8 mouse cellular contexts compared by ENCODE assay signal in genomic region chr15:89498961-89499688, GRCm38 (mm10). TPM values are rescaled to one million over a fixed set of nuclear protein-coding genes. Genes with fewer than 3 reads are reported as not detected.
DNase-seq lines count a peak whose midpoint lies in the region; ATAC-seq and TF ChIP-seq lines count a peak whose summit lies in the region.

TSS of gene Shank3 (plus strand) at chr15:89499623.

- TF ChIP-seq EP300 in heart, postnatal 0 days (IDR thresholded peaks at IDR 0.05; ENCODE audit: low read depth) = no peak

- H3K4me2 ChIP-seq in embryonic facial prominence, embryonic 11.5 days (ENCODE audit: low read depth, low read length) = peak within 1 kb of the TSS; percentile 92
- peak within 1 kb of the TSS; percentile 81 for H3K4me2 ChIP-seq in heart, postnatal 0 days (ENCODE audit: low read depth, low read length)
- peak within 1 kb of the TSS; percentile 73 for H3K4me2 ChIP-seq in limb, embryonic 11.5 days (ENCODE audit: low read depth, severe bottlenecking)
- peak within 1 kb of the TSS; percentile 65 for H3K4me2 ChIP-seq in neural tube, embryonic 11.5 days (ENCODE audit: low read depth)

- peak within 1 kb of the TSS; percentile 84 for H3K9ac ChIP-seq in embryonic facial prominence, embryonic 11.5 days (replicated peaks; ENCODE audit: low read length)
- peak within 1 kb of the TSS; percentile 54 for H3K9ac ChIP-seq in heart, postnatal 0 days (replicated peaks; ENCODE audit: low read depth, low read length)
- peak within 1 kb of the TSS; percentile 85 for H3K9ac ChIP-seq in limb, embryonic 11.5 days (ENCODE audit: low read length)
- H3K9ac ChIP-seq in neural tube, embryonic 11.5 days (ENCODE audit: low read length) = peak within 1 kb of the TSS; percentile 86

- DNase-seq in embryonic facial prominence, embryonic 11.5 days (ENCODE audit: low spot score) = peak; percentile 43
- DNase-seq in heart, postnatal 0 days (ENCODE audit: low spot score) = no peak
- peak; percentile 61 for DNase-seq in limb, embryonic 11.5 days (ENCODE audit: low spot score)
- DNase-seq in neural tube, embryonic 11.5 days (ENCODE audit: low spot score) = peak; percentile 54
- no peak for DNase-seq in spleen, postnatal 36 days (ENCODE audit: low spot score in 2 of 2)

- H3K9me3 ChIP-seq in erythroblast, embryonic 14.5 days (ENCODE audit: control insufficient read depth, low read length) = no peaks in the 10 kb centered on the region
- H3K9me3 ChIP-seq in E14TG2a.4 (ENCODE audit: low read length) = no peaks in the 10 kb centered on the region
- no peaks in the 10 kb centered on the region for H3K9me3 ChIP-seq in embryonic facial prominence, embryonic 11.5 days (replicated peaks; ENCODE audit: control insufficient read depth, low read length)
- H3K9me3 ChIP-seq in heart, postnatal 0 days (replicated peaks; ENCODE audit: control insufficient read depth, low read length) = no peaks in the 10 kb centered on the region
- no peaks in the 10 kb centered on the region for H3K9me3 ChIP-seq in limb, embryonic 11.5 days (ENCODE audit: control insufficient read depth, low read length)
- no peaks in the 10 kb centered on the region for H3K9me3 ChIP-seq in neural tube, embryonic 11.5 days (ENCODE audit: control insufficient read depth, low read length)

- H3K27me3 ChIP-seq in erythroblast, embryonic 14.5 days (ENCODE audit: control insufficient read depth) = peaks cover 44% of the 10 kb centered on the region
- H3K27me3 ChIP-seq in E14TG2a.4 (ENCODE audit: insufficient read depth, low read length) = peaks cover 55% of the 10 kb centered on the region
- peaks cover 19% of the 10 kb centered on the region for H3K27me3 ChIP-seq in embryonic facial prominence, embryonic 11.5 days (ENCODE audit: control insufficient read depth, insufficient read depth, low read length)
- peaks cover 52% of the 10 kb centered on the region for H3K27me3 ChIP-seq in heart, postnatal 0 days (ENCODE audit: control insufficient read depth, insufficient read depth, low read length)
- peaks cover 18% of the 10 kb centered on the region for H3K27me3 ChIP-seq in limb, embryonic 11.5 days (ENCODE audit: control insufficient read depth, insufficient read depth, low read length)
- peaks cover 16% of the 10 kb centered on the region for H3K27me3 ChIP-seq in neural tube, embryonic 11.5 days (ENCODE audit: control insufficient read depth, insufficient read depth, low read length)

- no peaks in the 10 kb centered on the region for H3K36me3 ChIP-seq in erythroblast, embryonic 14.5 days (ENCODE audit: control insufficient read depth)
- peaks cover 12% of the 10 kb centered on the region for H3K36me3 ChIP-seq in E14TG2a.4 (ENCODE audit: insufficient read depth, low read length)
- H3K36me3 ChIP-seq in embryonic facial prominence, embryonic 11.5 days (replicated peaks; ENCODE audit: control insufficient read depth, insufficient read depth, low read depth, low read length) = no peaks in the 10 kb centered on the region
- 0 out of 2 replicates have a peak, but pooled peaks cover 5% of the 10 kb centered on the region for H3K36me3 ChIP-seq in heart, postnatal 0 days (replicated peaks; ENCODE audit: control insufficient read depth, insufficient read depth, low read length)
- H3K36me3 ChIP-seq in limb, embryonic 11.5 days (ENCODE audit: control insufficient read depth, insufficient read depth, low read length) = no peaks in the 10 kb centered on the region
- H3K36me3 ChIP-seq in neural tube, embryonic 11.5 days (ENCODE audit: control insufficient read depth, insufficient read depth, low read length) = no peaks in the 10 kb centered on the region; the same call in 1 of the 2 replicates

- TF ChIP-seq CTCF in E14TG2a.4 (conservative IDR thresholded peaks at IDR 0.05; ENCODE audit: low read length) = no peak
- no peak for TF ChIP-seq CTCF in heart, postnatal 0 days (IDR thresholded peaks at IDR 0.05; ENCODE audit: low read depth)

- H3K4me3 ChIP-seq in erythroblast, embryonic 14.5 days (replicated peaks) = peak within 1 kb of the TSS; percentile 65
- peak within 1 kb of the TSS; percentile 91 for H3K4me3 ChIP-seq in E14TG2a.4 (replicated peaks; ENCODE audit: low read length)
- peak within 1 kb of the TSS; percentile 85 for H3K4me3 ChIP-seq in embryonic facial prominence, embryonic 11.5 days (ENCODE audit: low read depth, low read length)
- peak within 1 kb of the TSS; percentile 73 for H3K4me3 ChIP-seq in heart, postnatal 0 days (ENCODE audit: low read depth, low read length)
- H3K4me3 ChIP-seq in limb, embryonic 11.5 days (ENCODE audit: low read depth, low read length) = peak within 1 kb of the TSS; percentile 75
- peak within 1 kb of the TSS; percentile 84 for H3K4me3 ChIP-seq in neural tube, embryonic 11.5 days (ENCODE audit: low read depth, low read length)

- WGBS in embryonic facial prominence, embryonic 11.5 days = under 1% methylated on average over 34 of the region's 72 CpGs
- WGBS in heart, postnatal 0 days = under 1% methylated on average over 27 of the region's 72 CpGs
- WGBS in limb, embryonic 11.5 days = 1% methylated on average over 37 of the region's 72 CpGs
- under 1% methylated on average over 27 of the region's 72 CpGs for WGBS in neural tube, embryonic 11.5 days

- peaks cover 31% of the 10 kb centered on the region for H3K4me1 ChIP-seq in erythroblast, embryonic 14.5 days (ENCODE audit: control insufficient read depth)
- H3K4me1 ChIP-seq in E14TG2a.4 (replicated peaks; ENCODE audit: low read depth, low read length) = peaks cover 56% of the 10 kb centered on the region
- H3K4me1 ChIP-seq in embryonic facial prominence, embryonic 11.5 days (ENCODE audit: control insufficient read depth, insufficient read depth, low read length) = peaks cover 5% of the 10 kb centered on the region; the same call in 1 of the 2 replicates
- no peaks in the 10 kb centered on the region; the same call in 1 of the 2 replicates for H3K4me1 ChIP-seq in heart, postnatal 0 days (ENCODE audit: control insufficient read depth, insufficient read depth)
- peaks cover 10% of the 10 kb centered on the region for H3K4me1 ChIP-seq in limb, embryonic 11.5 days (ENCODE audit: control insufficient read depth, insufficient read depth, low read length)
- H3K4me1 ChIP-seq in neural tube, embryonic 11.5 days (ENCODE audit: control insufficient read depth, insufficient read depth, low read length) = peaks cover 7% of the 10 kb centered on the region

- H3K27ac ChIP-seq in embryonic facial prominence, embryonic 11.5 days (replicated peaks; ENCODE audit: low read depth, low read length) = 0 out of 2 replicates have a peak within 1 kb of the TSS, but pooled peaks have one; percentile 20
- peak within 1 kb of the TSS; percentile 84 for H3K27ac ChIP-seq in heart, postnatal 0 days (ENCODE audit: low read depth)
- no peak within 1 kb of the TSS for H3K27ac ChIP-seq in limb, embryonic 11.5 days (replicated peaks; ENCODE audit: low read depth, low read length)
- H3K27ac ChIP-seq in neural tube, embryonic 11.5 days (ENCODE audit: low read depth, low read length) = peak within 1 kb of the TSS; percentile 63; the same call in 1 of the 2 replicates

- ATAC-seq in erythroblast, adult 5-6 weeks (replicated peaks; ENCODE audit: low FRiP score, poor library complexity, severe bottlenecking) = no peak
- 0 out of 2 replicates have a peak, but pooled peaks have one; percentile 10 for ATAC-seq in embryonic facial prominence, embryonic 11.5 days (replicated peaks; ENCODE audit: insufficient number of reproducible peaks, low FRiP score, low TSS enrichment, low read depth)
- ATAC-seq in heart, postnatal 0 days (ENCODE audit: insufficient read depth, low read depth) = peak; percentile 14
- ATAC-seq in limb, embryonic 11.5 days (ENCODE audit: insufficient number of reproducible peaks, low FRiP score, low TSS enrichment, low read depth) = peak; percentile 24; the same call in 1 of the 2 replicates
- ATAC-seq in neural tube, embryonic 11.5 days (ENCODE audit: insufficient read depth, low FRiP score, low TSS enrichment) = peak; percentile 48

RNA-seq across cellular contexts. Expression of gene Shank3, which starts in this region (rescaled TPM):
- 0.08 and 0.16 TPM in 2 replicates for polyA plus RNA-seq in erythroblast, embryonic 14.5 days (2012)
- total RNA-seq in erythroblast, adult 5-6 weeks (2015; ENCODE audit: low replicate concordance) = 0.63 and 0.77 TPM in 2 replicates
- 0.98 and 1.0 TPM in 2 replicates for total RNA-seq in erythroblast, adult 5-6 weeks (2017; ENCODE audit: low replicate concordance)
- polyA plus RNA-seq in embryonic facial prominence, embryonic 11.5 days (2014; fragmentation: Nextera tagmentation; extraction: Ambion mirVana) = 1.5 and 1.6 TPM in 2 replicates
- total RNA-seq in heart, postnatal 0 days (2014; rRNA removed; ENCODE audit: low replicate concordance) = 17.1 and 26.5 TPM in 2 replicates
- 0.81 and 1.1 TPM in 2 replicates for polyA plus RNA-seq in heart, postnatal 0 days (2015; fragmentation: Nextera tagmentation; extraction: Ambion mirVana)
- 1.9 and 2.5 TPM in 2 replicates for polyA plus RNA-seq in limb, embryonic 11.5 days (2014; fragmentation: Nextera tagmentation; extraction: Ambion mirVana)
- polyA plus RNA-seq in neural tube, embryonic 11.5 days (2014; fragmentation: Nextera tagmentation; extraction: Ambion mirVana) = 2.7 and 3.0 TPM in 2 replicates

Comparison
In these comparisons a context has a peak if more than half of its experiments do, and no peak if none do; other contexts are left out.
1. DNase-seq: peak in embryonic facial prominence, embryonic 11.5 days (single experiment), limb, embryonic 11.5 days (single experiment) and neural tube, embryonic 11.5 days (single experiment); none in heart, postnatal 0 days (single experiment) and spleen, postnatal 36 days (0 of 2).
2. Peak in every context shown above with its lines, with median percentiles within 50 percentile points of each other: H3K4me3 ChIP-seq, H3K4me2 ChIP-seq and H3K9ac ChIP-seq.